Mouse (Mus musculus) hindbrain, postnatal 0 days (tissue): Measurements from ENCODE around the gene Mrpl46. TPM values are rescaled to one million over a fixed set of nuclear protein-coding genes. Genes with fewer than 3 reads are reported as not detected.

Source experiments
- ATAC-seq: fragments of 200-750 bp; cut with Nextera tagmentation; 2 replicates; pipeline ENCODE4 v1.8.0; 2017; ENCODE audit warnings: mild to moderate bottlenecking, moderate TSS enrichment, moderate library complexity
- DNase-seq: peaks from one replicate; pipeline ENCODE4 v3.0.0-alpha.2; 2015; ENCODE audit warnings: low spot score
- H3K27ac ChIP-seq: fragments of 300-500 bp; sonication (generic); 2 replicates; pipeline ENCODE4 v1.5.1; 2014; ENCODE audit warnings: mild to moderate bottlenecking
- H3K27me3 ChIP-seq: fragments of 300-500 bp; sonication (generic); 2 replicates; pipeline ENCODE4 v1.6.1; 2014; ENCODE audit warnings: low read length, mixed read lengths; ENCODE audit not compliant: insufficient read depth
- H3K36me3 ChIP-seq: fragments of 300-500 bp; sonication (generic); 2 replicates; pipeline ENCODE4 v1.6.1; 2014; ENCODE audit warnings: low read length, mixed read lengths; ENCODE audit not compliant: insufficient read depth
- H3K4me1 ChIP-seq: fragments of 300-500 bp; sonication (generic); 2 replicates; pipeline ENCODE4 v1.6.1; 2014; ENCODE audit warnings: antibody characterized with exemption, low read length, mixed read lengths; ENCODE audit not compliant: insufficient read depth
- H3K4me2 ChIP-seq: fragments of 300-500 bp; sonication (generic); 2 replicates; pipeline ENCODE4 v1.6.1; 2014; ENCODE audit warnings: low read depth, mild to moderate bottlenecking, low read length, moderate library complexity, mixed read lengths
- H3K4me3 ChIP-seq: fragments of 300-500 bp; sonication (generic); 2 replicates; pipeline ENCODE4 v1.5.1; 2014; ENCODE audit warnings: low read length
- H3K9ac ChIP-seq: fragments of 300-500 bp; sonication (generic); replicated peaks from 2 replicates; pipeline ENCODE4 v1.6.1; 2014; ENCODE audit warnings: mild to moderate bottlenecking, low read length, moderate library complexity, mixed read lengths
- H3K9me3 ChIP-seq: fragments of 300-500 bp; sonication (generic); 2 replicates; pipeline ENCODE4 v1.6.1; 2016; ENCODE audit warnings: low read length, mixed read lengths
- CTCF ChIP-seq: IDR thresholded peaks from 2 replicates; pipeline ENCODE4 v1.5.1; 2016; ENCODE audit warnings: antibody characterized with exemption, control low read depth, low read depth
- WGBS: fragments of 180-500 bp; shearing (Covaris S2); extraction: QIAGEN DNeasy Blood & Tissue Kit; methylation state at CpG from one replicate; pipeline ENCODE4 v1.1.7; 2014; 5-methylcytosine and 5-hydroxymethylcytosine counted together
- polyA plus RNA-seq: library from polyadenylated mRNA; unstranded; fragments of >200 nt; fragmentation: Nextera tagmentation; extraction: Ambion mirVana; gene quantifications from 2 replicates; pipeline ENCODE4 v1.2.1, GENCODE M21; 2015
- total RNA-seq: library from RNA; depleted of rRNA; stranded (reverse); fragments of >200 nt; gene quantifications from 2 replicates; pipeline ENCODE4 v1.2.3, GENCODE M21; 2014

Mrpl46 gene
- total and polyA plus RNA-seq, 2 experiments from 2014 or later, result 26.7 to 71.4 TPM

- Histone ChIP-seq H3K9ac (no peak overlapping the region), H3K27ac (no peak overlapping the region), H3K4me3 (no peak overlapping the region), H3K4me2 (no peak overlapping the region), H3K36me3 (peaks cover 14% of the 10 kb centered on the region), H3K27me3 (no peaks in the 10 kb centered on the region), H3K9me3 (no peaks in the 10 kb centered on the region), H3K4me1 (0 out of 2 replicates have a peak, but pooled peaks cover 3% of the 10 kb centered on the region)
- DNase-seq (no peak), ATAC-seq (no peak)
- TF ChIP-seq CTCF, result no peak
- WGBS, result 88% methylated on average over 13 of the region's 13 CpGs
Observed at GRCm38 (mm10) chr7:78793895-78794570, 10.7 kb upstream of the Mrpl46 start.

- peaks cover 17% of the 10 kb centered on the region for H3K36me3 ChIP-seq
- H3K27me3 ChIP-seq, result no peaks in the 10 kb centered on the region
- 0 out of 2 replicates have a peak, but pooled peaks cover 3% of the 10 kb centered on the region for H3K4me1 ChIP-seq
- no peak overlapping the region for H3K4me3 ChIP-seq
- no peak overlapping the region for H3K4me2 ChIP-seq
- H3K27ac ChIP-seq, result no peak overlapping the region
- 80% methylated on average over 15 of the region's 15 CpGs for WGBS
- no peak overlapping the region for H3K9ac ChIP-seq
- no peaks in the 10 kb centered on the region for H3K9me3 ChIP-seq
- DNase-seq, result peak; percentile 90
- TF ChIP-seq CTCF, result peak; percentile 97
- peak; percentile 84 for ATAC-seq
Observed at GRCm38 (mm10) chr7:78791359-78792222, 8.3 kb upstream of the Mrpl46 start.

- H3K4me2 ChIP-seq, result no peak overlapping the region
- H3K9ac ChIP-seq, result no peak overlapping the region; the same call in 1 of the 2 replicates
- 89% methylated on average over 12 of the region's 12 CpGs for WGBS
- H3K36me3 ChIP-seq, result peaks cover 17% of the 10 kb centered on the region
- H3K9me3 ChIP-seq, result no peaks in the 10 kb centered on the region
- ATAC-seq (no peak), DNase-seq (no peak)
- H3K4me3 ChIP-seq, result no peak overlapping the region
- no peaks in the 10 kb centered on the region for H3K27me3 ChIP-seq
- no peak for TF ChIP-seq CTCF
- H3K4me1 ChIP-seq, result peaks cover 4% of the 10 kb centered on the region; the same call in 1 of the 2 replicates
- H3K27ac ChIP-seq, result no peak overlapping the region
Observed at GRCm38 (mm10) chr7:78787793-78788380, 4.6 kb upstream of the Mrpl46 start.

- peaks cover 17% of the 10 kb centered on the region for H3K36me3 ChIP-seq
- TF ChIP-seq CTCF, result no peak
- H3K9ac ChIP-seq, result no peak overlapping the region
- no peak overlapping the region for H3K4me2 ChIP-seq
- WGBS, result 54% methylated on average over 5 of the region's 5 CpGs
- H3K27me3 ChIP-seq, result no peaks in the 10 kb centered on the region
- peaks cover 12% of the 10 kb centered on the region; the same call in 1 of the 2 replicates for H3K4me1 ChIP-seq
- no peaks in the 10 kb centered on the region for H3K9me3 ChIP-seq
- H3K4me3 ChIP-seq, result no peak overlapping the region
- ATAC-seq (no peak), DNase-seq (no peak)
- H3K27ac ChIP-seq, result no peak overlapping the region
Observed at GRCm38 (mm10) chr7:78785906-78786305, 2.6 kb upstream of the Mrpl46 start.

GRCm38 (mm10) chr7:78778741-78779140 lies 4.6 kb downstream of the Mrpl46 start:
- no peak for TF ChIP-seq CTCF
- ATAC-seq, result no peak
- Histone ChIP-seq H3K4me2 (no peak overlapping the region), H3K36me3 (peaks cover 43% of the 10 kb centered on the region), H3K9me3 (no peaks in the 10 kb centered on the region), H3K27ac (no peak overlapping the region), H3K4me1 (peaks cover 9% of the 10 kb centered on the region; the same call in 1 of the 2 replicates), H3K9ac (no peak overlapping the region), H3K27me3 (no peaks in the 10 kb centered on the region), H3K4me3 (no peak overlapping the region)
- 95% methylated on average over 5 of the region's 5 CpGs for WGBS
- DNase-seq, result no peak

- no peak overlapping the region for H3K4me2 ChIP-seq
- no peaks in the 10 kb centered on the region for H3K27me3 ChIP-seq
- H3K4me3 ChIP-seq, result no peak overlapping the region
- peaks cover 2% of the 10 kb centered on the region; the same call in 1 of the 2 replicates for H3K4me1 ChIP-seq
- peaks cover 29% of the 10 kb centered on the region for H3K36me3 ChIP-seq
- no peak for ATAC-seq
- no peak for DNase-seq
- no peak overlapping the region for H3K9ac ChIP-seq
- H3K9me3 ChIP-seq, result no peaks in the 10 kb centered on the region
- 88% methylated on average over 5 of the region's 5 CpGs for WGBS
- TF ChIP-seq CTCF, result no peak
- no peak overlapping the region for H3K27ac ChIP-seq
Observed at GRCm38 (mm10) chr7:78770936-78771335, 12.4 kb downstream of the Mrpl46 start.
